Mouse (Mus musculus): ENCODE data around the gene Gm9837. TPM values are rescaled to one million over a fixed set of nuclear protein-coding genes. Genes with fewer than 3 reads are reported as not detected.
A peak's percentile ranks its signal among the peaks of the same experiment; 100 is the strongest.

The Gm9837 gene
- not detected in 2 replicates for polyA plus RNA-seq (2014; fragmentation: Nextera tagmentation; extraction: Ambion mirVana)

GRCm38 (mm10) chr11:53469968-53470695 lies at the start of gene Gm9837:
Gene Gm9837, minus strand, starts transcription at chr11:53470479.
- H3K4me2 ChIP-seq, result peak within 1 kb of the TSS; percentile 63
- H3K4me3 ChIP-seq (ENCODE audit: low read depth, low read length), result 0 out of 2 replicates have a peak within 1 kb of the TSS, but pooled peaks have one; percentile 10
- peaks cover 7% of the 10 kb centered on the region; the same call in 1 of the 2 replicates for H3K4me1 ChIP-seq (ENCODE audit: control insufficient read depth, insufficient read depth, low read length)
- no peak within 1 kb of the TSS for H3K27ac ChIP-seq (ENCODE audit: low read depth, low read length)
- peaks cover 50% of the 10 kb centered on the region for H3K27me3 ChIP-seq (ENCODE audit: control insufficient read depth, insufficient read depth, low read length)
- no peaks in the 10 kb centered on the region for H3K9me3 ChIP-seq (replicated peaks; ENCODE audit: control insufficient read depth, low read length)
- no peaks in the 10 kb centered on the region for H3K36me3 ChIP-seq (ENCODE audit: control insufficient read depth, insufficient read depth, low read length)
- 3% methylated on average over 29 of the region's 29 CpGs for WGBS (ENCODE audit: insufficient replicate concordance)
- ATAC-seq (replicated peaks; ENCODE audit: insufficient number of reproducible peaks, low FRiP score, low TSS enrichment), result 0 out of 2 replicates have a peak, but pooled peaks have one; percentile 57
- no peak within 1 kb of the TSS for H3K9ac ChIP-seq (ENCODE audit: low read depth, low read length)

GRCm38 (mm10) chr11:53519207-53520121 lies 49.2 kb upstream of the Gm9837 start, which contains the start of gene Sept8:
Gene Sept8, plus strand, starts transcription at chr11:53519257.
- peak within 1 kb of the TSS; percentile 71 for H3K27ac ChIP-seq (ENCODE audit: low read depth, low read length)
- H3K27me3 ChIP-seq (ENCODE audit: control insufficient read depth, insufficient read depth, low read length), result no peaks in the 10 kb centered on the region
- H3K4me3 ChIP-seq (ENCODE audit: low read depth, low read length), result peak within 1 kb of the TSS; percentile 81
- H3K9me3 ChIP-seq (replicated peaks; ENCODE audit: control insufficient read depth, low read length), result no peaks in the 10 kb centered on the region
- ATAC-seq (replicated peaks; ENCODE audit: insufficient number of reproducible peaks, low FRiP score, low TSS enrichment), result peak; percentile 62
- H3K9ac ChIP-seq (ENCODE audit: low read depth, low read length), result peak within 1 kb of the TSS; percentile 89
- peak within 1 kb of the TSS; percentile 84 for H3K4me2 ChIP-seq
- H3K36me3 ChIP-seq (ENCODE audit: control insufficient read depth, insufficient read depth, low read length), result no peaks in the 10 kb centered on the region
- WGBS (ENCODE audit: insufficient replicate concordance), result 4% methylated on average over 66 of the region's 79 CpGs
- peaks cover 33% of the 10 kb centered on the region for H3K4me1 ChIP-seq (ENCODE audit: control insufficient read depth, insufficient read depth, low read length)

DNA sequence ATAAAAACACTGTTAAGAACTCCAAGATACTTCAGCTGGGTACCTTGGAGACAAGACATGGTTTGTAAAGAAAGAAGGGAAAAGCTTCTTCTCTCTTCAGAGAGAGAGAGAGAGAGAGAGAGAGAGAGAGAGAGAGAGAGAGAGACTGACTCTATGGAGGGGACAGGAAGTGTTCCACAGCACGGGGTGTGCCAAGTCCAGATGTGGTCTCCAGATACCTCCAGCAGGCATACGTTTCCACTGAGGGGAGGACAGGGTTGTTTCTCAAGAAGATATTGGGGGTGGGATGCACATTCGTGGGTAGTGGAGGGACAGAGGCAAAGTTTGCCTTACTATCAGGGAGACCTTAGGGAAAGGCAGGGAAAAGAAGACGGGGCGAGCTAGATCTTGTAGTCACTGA lies 48.5 kb upstream of the Gm9837 start:
- ATAC-seq (replicated peaks; ENCODE audit: insufficient number of reproducible peaks, low FRiP score, low TSS enrichment), result no peak
- H3K27ac ChIP-seq (ENCODE audit: low read depth, low read length), result no peak overlapping the region
- 40% methylated on average over 5 of the region's 5 CpGs for WGBS (ENCODE audit: insufficient replicate concordance)
- H3K9ac ChIP-seq (ENCODE audit: low read depth, low read length), result no peak overlapping the region
- H3K36me3 ChIP-seq (ENCODE audit: control insufficient read depth, insufficient read depth, low read length), result no peaks in the 10 kb centered on the region
- H3K4me1 ChIP-seq (ENCODE audit: control insufficient read depth, insufficient read depth, low read length), result peaks cover 32% of the 10 kb centered on the region
- H3K4me3 ChIP-seq (ENCODE audit: low read depth, low read length), result no peak overlapping the region
- no peak overlapping the region for H3K4me2 ChIP-seq
- no peaks in the 10 kb centered on the region for H3K9me3 ChIP-seq (replicated peaks; ENCODE audit: control insufficient read depth, low read length)
- no peaks in the 10 kb centered on the region for H3K27me3 ChIP-seq (ENCODE audit: control insufficient read depth, insufficient read depth, low read length)

DNA sequence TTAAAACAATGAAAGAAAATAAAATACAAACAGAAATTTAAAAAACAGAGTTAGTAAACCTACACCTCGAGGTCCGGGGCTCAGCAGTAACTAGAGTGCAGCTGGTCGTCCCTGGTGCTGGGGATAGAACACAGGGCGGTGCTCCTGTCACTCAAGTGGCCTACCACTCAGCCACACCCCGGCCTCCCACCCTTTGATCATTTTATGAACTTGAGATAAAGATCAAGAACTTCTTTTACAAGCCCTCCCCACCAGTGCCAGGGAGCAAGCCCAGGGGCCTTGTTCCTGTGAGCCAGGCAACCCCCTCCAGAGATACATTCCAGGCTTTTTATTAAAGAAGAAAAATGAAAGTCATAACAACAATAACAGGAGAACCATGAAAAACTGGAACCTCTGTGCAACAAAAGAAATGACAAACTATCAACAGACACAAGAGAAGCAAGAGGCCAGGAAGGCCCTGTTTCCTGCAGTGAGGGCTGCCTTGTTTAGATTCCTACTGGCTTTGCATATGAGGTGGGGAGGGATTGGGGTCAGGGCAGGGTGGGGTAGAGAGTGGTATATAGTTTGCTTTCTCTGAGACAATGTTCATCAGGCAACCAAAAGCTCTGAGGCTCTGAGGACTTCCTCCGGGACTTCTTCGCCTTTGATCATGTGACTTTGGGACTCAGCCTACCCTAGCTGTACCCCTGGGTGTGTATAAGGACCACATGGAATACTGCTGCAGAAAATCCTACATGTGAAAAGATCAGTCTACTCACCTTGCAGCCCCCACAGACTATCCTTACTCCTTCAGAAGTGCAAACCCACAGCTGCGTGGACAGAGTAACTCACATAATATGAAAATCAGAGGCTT lies 46.7 kb upstream of the Gm9837 start:
- Histone ChIP-seq H3K36me3 (ENCODE audit: control insufficient read depth, insufficient read depth, low read length) (no peaks in the 10 kb centered on the region), H3K27me3 (ENCODE audit: control insufficient read depth, insufficient read depth, low read length) (no peaks in the 10 kb centered on the region), H3K4me1 (ENCODE audit: control insufficient read depth, insufficient read depth, low read length) (peaks cover 22% of the 10 kb centered on the region), H3K4me2 (no peak overlapping the region), H3K9ac (ENCODE audit: low read depth, low read length) (no peak overlapping the region), H3K4me3 (ENCODE audit: low read depth, low read length) (no peak overlapping the region), H3K27ac (ENCODE audit: low read depth, low read length) (no peak overlapping the region), H3K9me3 (replicated peaks; ENCODE audit: control insufficient read depth, low read length) (no peaks in the 10 kb centered on the region)
- WGBS (ENCODE audit: insufficient replicate concordance), result 51% methylated on average over 8 of the region's 8 CpGs
- no peak for ATAC-seq (replicated peaks; ENCODE audit: insufficient number of reproducible peaks, low FRiP score, low TSS enrichment)

DNA sequence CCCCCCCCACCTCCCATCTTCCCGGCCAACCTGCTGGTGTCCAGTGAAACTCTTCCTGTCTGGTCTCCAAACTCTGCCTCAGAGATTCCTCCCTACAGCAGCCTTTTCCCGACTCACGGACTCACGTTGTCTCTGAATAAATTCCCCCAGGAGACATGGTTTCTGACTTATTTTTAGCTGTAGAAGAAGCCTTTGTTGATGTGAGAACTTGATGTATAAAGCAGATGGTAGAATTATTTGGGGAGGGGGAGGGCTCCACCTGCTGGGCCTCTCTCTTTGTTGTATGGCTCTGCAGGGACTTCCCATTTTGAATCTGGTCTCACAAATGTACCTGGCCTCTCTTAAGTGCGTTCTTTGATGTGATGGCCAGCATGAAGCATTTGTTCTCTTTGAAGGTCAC lies 40.1 kb upstream of the Gm9837 start:
- 41% methylated on average over 5 of the region's 5 CpGs for WGBS (ENCODE audit: insufficient replicate concordance)
- no peak overlapping the region for H3K9ac ChIP-seq (ENCODE audit: low read depth, low read length)
- no peak for ATAC-seq (replicated peaks; ENCODE audit: insufficient number of reproducible peaks, low FRiP score, low TSS enrichment)
- H3K27ac ChIP-seq (ENCODE audit: low read depth, low read length), result no peak overlapping the region
- H3K4me2 ChIP-seq, result no peak overlapping the region
- H3K27me3 ChIP-seq (ENCODE audit: control insufficient read depth, insufficient read depth, low read length), result no peaks in the 10 kb centered on the region
- no peak overlapping the region for H3K4me3 ChIP-seq (ENCODE audit: low read depth, low read length)
- no peaks in the 10 kb centered on the region for H3K4me1 ChIP-seq (ENCODE audit: control insufficient read depth, insufficient read depth, low read length)
- no peaks in the 10 kb centered on the region for H3K36me3 ChIP-seq (ENCODE audit: control insufficient read depth, insufficient read depth, low read length)
- H3K9me3 ChIP-seq (replicated peaks; ENCODE audit: control insufficient read depth, low read length), result no peaks in the 10 kb centered on the region

DNA sequence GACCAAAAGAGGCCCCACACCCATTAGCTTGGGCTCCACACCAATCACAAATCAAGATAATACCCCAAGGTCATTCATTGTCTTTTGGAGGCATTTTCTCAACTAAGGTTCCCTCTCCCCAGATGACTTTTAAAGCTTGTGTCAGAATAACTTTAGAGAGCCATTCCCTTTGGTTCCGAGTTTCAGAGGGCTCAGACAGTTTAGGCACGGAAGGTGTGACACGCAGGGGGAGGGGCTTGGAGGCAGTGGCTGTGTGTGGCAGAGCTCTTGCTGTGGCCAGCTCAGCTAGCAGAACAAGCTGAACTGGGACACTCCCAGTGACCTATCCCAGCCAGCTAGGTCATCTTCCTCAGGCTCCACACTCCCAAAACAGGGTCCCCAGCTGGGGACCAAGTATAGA lies 38.3 kb upstream of the Gm9837 start:
- H3K36me3 ChIP-seq (ENCODE audit: control insufficient read depth, insufficient read depth, low read length), result no peaks in the 10 kb centered on the region
- H3K4me3 ChIP-seq (ENCODE audit: low read depth, low read length), result no peak overlapping the region
- ATAC-seq (replicated peaks; ENCODE audit: insufficient number of reproducible peaks, low FRiP score, low TSS enrichment), result no peak
- H3K27ac ChIP-seq (ENCODE audit: low read depth, low read length), result no peak overlapping the region
- H3K9me3 ChIP-seq (replicated peaks; ENCODE audit: control insufficient read depth, low read length), result no peaks in the 10 kb centered on the region
- no peak overlapping the region for H3K4me2 ChIP-seq
- 43% methylated on average over 3 of the region's 3 CpGs for WGBS (ENCODE audit: insufficient replicate concordance)
- H3K4me1 ChIP-seq (ENCODE audit: control insufficient read depth, insufficient read depth, low read length), result no peaks in the 10 kb centered on the region
- no peaks in the 10 kb centered on the region for H3K27me3 ChIP-seq (ENCODE audit: control insufficient read depth, insufficient read depth, low read length)
- H3K9ac ChIP-seq (ENCODE audit: low read depth, low read length), result no peak overlapping the region

DNA sequence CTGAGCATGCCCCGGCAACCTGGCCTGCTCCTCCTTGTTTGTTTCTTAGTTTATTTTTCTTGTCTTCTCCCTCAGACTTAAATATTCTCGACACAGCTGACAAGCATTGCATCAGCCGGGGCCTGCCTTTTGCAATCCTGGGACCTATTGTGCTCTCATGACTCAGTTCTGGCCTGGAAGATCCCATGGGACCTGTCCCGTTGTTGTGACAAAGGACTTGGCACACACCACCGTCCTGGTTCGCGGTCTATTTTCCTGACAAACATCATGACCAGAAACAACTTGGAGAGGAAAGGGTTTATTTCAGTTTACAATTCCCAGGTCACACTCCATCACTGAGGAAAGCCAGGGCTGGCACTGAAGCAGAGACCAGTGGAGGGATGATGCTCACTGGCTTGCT lies 37.9 kb upstream of the Gm9837 start:
- no peak for ATAC-seq (replicated peaks; ENCODE audit: insufficient number of reproducible peaks, low FRiP score, low TSS enrichment)
- no peaks in the 10 kb centered on the region for H3K27me3 ChIP-seq (ENCODE audit: control insufficient read depth, insufficient read depth, low read length)
- no peak overlapping the region for H3K27ac ChIP-seq (ENCODE audit: low read depth, low read length)
- H3K4me2 ChIP-seq, result no peak overlapping the region
- no peaks in the 10 kb centered on the region for H3K36me3 ChIP-seq (ENCODE audit: control insufficient read depth, insufficient read depth, low read length)
- WGBS (ENCODE audit: insufficient replicate concordance), result 65% methylated on average over 7 of the region's 7 CpGs
- H3K4me1 ChIP-seq (ENCODE audit: control insufficient read depth, insufficient read depth, low read length), result no peaks in the 10 kb centered on the region
- H3K9me3 ChIP-seq (replicated peaks; ENCODE audit: control insufficient read depth, low read length), result no peaks in the 10 kb centered on the region
- H3K4me3 ChIP-seq (ENCODE audit: low read depth, low read length), result no peak overlapping the region
- no peak overlapping the region for H3K9ac ChIP-seq (ENCODE audit: low read depth, low read length)
